Mouse (Mus musculus) heart, embryonic 15.5 days (tissue): ENCODE data around the gene Lrrc73. TPM values are rescaled to one million over a fixed set of nuclear protein-coding genes. Genes with fewer than 3 reads are reported as not detected.

Source experiments
- ATAC-seq: fragments of 200-750 bp; cut with Nextera tagmentation; replicated peaks from 2 replicates; pipeline ENCODE4 v1.8.0; 2017; ENCODE audit warnings: low read depth, moderate TSS enrichment; ENCODE audit not compliant: insufficient number of reproducible peaks, insufficient read depth, low FRiP score
- H3K27ac ChIP-seq: fragments of 300-500 bp; sonication (generic); 2 replicates; pipeline ENCODE4 v1.5.1; 2015; ENCODE audit warnings: mild to moderate bottlenecking, inconsistent platforms
- H3K27me3 ChIP-seq: fragments of 300-500 bp; sonication (generic); 2 replicates; pipeline ENCODE4 v1.6.1; 2015; ENCODE audit warnings: inconsistent platforms
- H3K36me3 ChIP-seq: fragments of 300-500 bp; sonication (generic); 2 replicates; pipeline ENCODE4 v1.6.1; 2015; ENCODE audit warnings: mild to moderate bottlenecking, inconsistent platforms
- H3K4me1 ChIP-seq: fragments of 300-500 bp; sonication (generic); replicated peaks from 2 replicates; pipeline ENCODE4 v1.6.1; 2015; ENCODE audit warnings: inconsistent platforms
- H3K4me2 ChIP-seq: fragments of 300-500 bp; sonication (generic); 2 replicates; pipeline ENCODE4 v1.6.1; 2015; ENCODE audit warnings: inconsistent platforms, mild to moderate bottlenecking, moderate library complexity
- H3K4me3 ChIP-seq: fragments of 300-500 bp; sonication (generic); 2 replicates; pipeline ENCODE4 v1.5.1; 2015; ENCODE audit warnings: mild to moderate bottlenecking, inconsistent platforms
- H3K9ac ChIP-seq: fragments of 300-500 bp; sonication (generic); 2 replicates; pipeline ENCODE4 v1.6.1; 2015; ENCODE audit warnings: mild to moderate bottlenecking, inconsistent platforms
- H3K9me3 ChIP-seq: fragments of 300-500 bp; sonication (generic); replicated peaks from 2 replicates; pipeline ENCODE4 v1.6.1; 2016; ENCODE audit warnings: inconsistent platforms
- WGBS: fragments of 180-500 bp; shearing (Covaris S2); methylation state at CpG from one replicate; pipeline ENCODE4 v1.1.7; 2015; ENCODE audit warnings: mixed read lengths; 5-methylcytosine and 5-hydroxymethylcytosine counted together
- microRNA counts: library from miRNA; unstranded; fragments of <30 nt; microRNA quantifications from one replicate; lab custom pipeline; 2016
- microRNA-seq: library from miRNA; unstranded; fragments of <30 nt; microRNA quantifications from one replicate; pipeline ENCODE4, GENCODE M21; 2016
- polyA plus RNA-seq: library from polyadenylated mRNA; unstranded; fragments of >200 nt; fragmentation: Nextera tagmentation; extraction: Ambion mirVana; gene quantifications from 2 replicates; pipeline ENCODE4 v1.2.1, GENCODE M21; 2015

The Lrrc73 gene
- polyA plus RNA-seq, 1 experiment from 2014 or later: 0.47 TPM

DNA sequence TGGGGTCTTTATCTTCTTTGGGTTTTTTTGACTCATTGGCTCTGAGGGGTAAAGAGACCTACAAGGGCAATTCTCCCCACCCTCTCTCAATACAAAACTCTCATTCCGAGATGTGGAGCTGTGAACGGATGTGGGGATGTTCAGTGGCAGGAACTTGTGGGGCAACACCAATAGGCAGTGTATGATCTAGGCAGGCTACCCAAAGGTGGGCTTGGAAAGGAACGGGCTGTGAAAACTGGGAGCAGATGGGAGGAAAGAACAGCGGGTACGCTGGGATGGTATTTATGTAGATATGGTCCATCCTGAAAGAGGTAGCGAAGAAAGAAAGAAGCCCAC lies 43.7 kb downstream of the Lrrc73 start:
- H3K9me3 ChIP-seq: no peaks in the 10 kb centered on the region
- H3K36me3 ChIP-seq: no peaks in the 10 kb centered on the region
- peak overlapping the region; percentile 66 for H3K4me3 ChIP-seq
- peak overlapping the region; percentile 66 for H3K9ac ChIP-seq
- peaks cover 17% of the 10 kb centered on the region for H3K4me1 ChIP-seq
- WGBS: 11% methylated on average over 6 of the region's 6 CpGs
- H3K27ac ChIP-seq: no peak overlapping the region
- no peak for ATAC-seq
- H3K27me3 ChIP-seq: peaks cover 69% of the 10 kb centered on the region
- H3K4me2 ChIP-seq: peak overlapping the region; percentile 100

DNA sequence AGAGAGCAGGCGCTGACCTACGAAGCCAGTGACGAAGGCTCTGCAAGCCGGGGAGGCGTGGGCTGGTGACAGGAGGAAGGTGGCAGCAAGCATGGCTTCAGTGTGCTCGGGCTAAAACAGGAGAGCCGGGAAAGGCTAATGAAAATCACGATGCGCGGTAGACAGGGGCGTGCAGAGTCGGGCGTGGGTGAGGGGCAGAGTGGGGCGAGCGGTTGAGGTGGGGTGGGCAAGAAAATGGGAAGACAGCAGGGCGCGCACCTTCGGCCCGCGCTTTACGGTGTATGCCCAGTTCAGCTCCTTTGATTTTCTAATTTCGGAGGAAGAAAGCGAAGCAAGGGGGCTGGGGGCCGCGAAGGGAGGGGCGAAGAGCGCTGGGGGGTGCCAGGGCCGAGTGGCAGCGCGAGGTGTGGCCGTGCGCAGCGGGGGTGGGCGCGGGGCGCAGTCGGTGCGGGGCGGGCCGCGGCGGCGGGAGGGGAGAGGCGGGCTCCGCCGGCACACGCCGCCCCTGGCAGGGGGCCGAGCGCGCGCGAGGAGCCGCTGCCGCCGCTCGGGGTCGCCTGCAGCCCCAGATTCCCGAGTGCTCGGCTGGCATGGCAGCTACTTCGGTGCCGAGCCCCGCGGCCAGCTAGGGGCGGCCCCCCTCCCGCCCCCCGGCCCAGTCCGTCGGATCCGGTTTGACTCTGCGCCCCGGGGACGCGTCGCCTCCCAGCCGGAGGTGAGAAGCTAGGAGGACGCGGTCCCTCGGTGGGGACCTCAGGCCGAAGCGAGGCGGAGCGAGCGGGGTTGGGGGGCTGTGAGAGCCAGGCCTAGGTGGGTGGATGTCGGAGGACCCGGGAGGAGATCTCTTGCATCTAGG lies 44.3 kb downstream of the Lrrc73 start, which contains the start of gene Dlk2:
TSS of gene Dlk2 (plus strand) at position 58 of the 856 bp plus-strand sequence.
- Histone ChIP-seq H3K9me3 (no peaks in the 10 kb centered on the region), H3K27ac (no peak within 1 kb of the TSS), H3K27me3 (peaks cover 69% of the 10 kb centered on the region), H3K4me3 (peak within 1 kb of the TSS; percentile 66), H3K4me1 (peaks cover 17% of the 10 kb centered on the region), H3K9ac (peak within 1 kb of the TSS; percentile 66), H3K4me2 (peak within 1 kb of the TSS; percentile 100), H3K36me3 (no peaks in the 10 kb centered on the region)
- ATAC-seq: peak; percentile 18; the same call in 1 of the 2 replicates
- WGBS: under 1% methylated on average over 78 of the region's 86 CpGs

DNA sequence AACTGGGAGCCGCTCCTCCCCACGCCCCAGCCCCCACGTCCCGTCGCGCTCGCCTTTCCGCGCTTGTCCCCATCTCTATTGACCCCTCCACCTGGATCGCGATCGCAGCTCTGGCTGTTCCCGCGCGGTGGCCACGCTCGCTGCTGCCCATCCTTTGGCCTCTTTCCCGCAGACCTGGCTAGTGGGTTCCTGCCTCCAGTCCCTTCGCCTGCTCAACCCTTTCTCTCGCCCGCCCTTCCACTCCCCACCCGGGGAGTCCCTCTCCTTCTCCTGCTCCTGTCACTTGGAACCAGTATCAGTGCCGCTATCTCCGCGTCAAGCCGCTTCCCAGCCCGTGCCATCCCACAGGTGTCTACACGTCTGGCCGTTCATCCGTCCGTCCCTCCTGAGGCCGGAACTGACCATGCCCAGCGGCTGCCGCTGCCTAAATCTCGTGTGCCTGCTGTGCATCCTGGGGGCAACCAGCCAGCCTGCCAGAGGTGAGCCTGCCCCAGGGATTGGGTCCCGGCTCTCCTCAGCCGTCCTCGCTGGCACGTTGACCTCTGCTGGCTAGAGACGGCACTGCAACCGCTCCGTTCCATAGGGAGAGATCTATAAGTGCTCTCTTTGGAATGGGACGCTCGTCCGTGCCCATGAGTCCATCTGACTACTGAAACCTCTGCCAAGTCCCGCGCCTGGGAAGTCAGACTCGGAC lies 45.0 kb downstream of the Lrrc73 start:
- Histone ChIP-seq H3K9ac (peak overlapping the region; percentile 66), H3K4me3 (peak overlapping the region; percentile 66), H3K9me3 (no peaks in the 10 kb centered on the region), H3K4me2 (peak overlapping the region; percentile 100), H3K27me3 (peaks cover 63% of the 10 kb centered on the region), H3K36me3 (no peaks in the 10 kb centered on the region), H3K4me1 (peaks cover 17% of the 10 kb centered on the region), H3K27ac (no peak overlapping the region)
- ATAC-seq: peak; percentile 55; the same call in 1 of the 2 replicates
- WGBS: under 1% methylated on average over 48 of the region's 48 CpGs

DNA sequence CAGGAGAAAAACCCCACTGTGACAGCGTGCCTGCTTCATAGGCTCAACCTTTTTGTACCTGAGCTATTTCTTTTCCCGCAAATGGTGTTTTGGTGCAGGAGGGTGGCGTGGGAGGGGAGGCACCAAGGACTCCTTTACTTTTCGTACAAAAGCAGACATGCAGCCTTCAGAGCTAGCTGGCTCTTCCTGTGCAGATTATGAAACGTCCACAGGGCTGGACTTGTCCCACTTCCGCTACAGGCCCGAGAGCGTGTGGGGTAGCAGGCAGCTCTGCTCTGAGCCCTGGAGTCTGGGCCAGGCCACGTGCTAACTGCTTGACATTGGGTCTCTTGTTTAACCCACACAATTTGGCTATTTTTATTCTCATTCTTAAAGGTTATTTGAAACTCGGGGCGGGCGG lies 48.6 kb downstream of the Lrrc73 start:
- Histone ChIP-seq H3K4me2 (no peak overlapping the region), H3K27me3 (peaks cover 35% of the 10 kb centered on the region), H3K27ac (no peak overlapping the region), H3K9me3 (no peaks in the 10 kb centered on the region), H3K4me1 (peaks cover 17% of the 10 kb centered on the region), H3K36me3 (no peaks in the 10 kb centered on the region), H3K4me3 (no peak overlapping the region), H3K9ac (no peak overlapping the region)
- no peak for ATAC-seq
- WGBS: 65% methylated on average over 12 of the region's 12 CpGs

DNA sequence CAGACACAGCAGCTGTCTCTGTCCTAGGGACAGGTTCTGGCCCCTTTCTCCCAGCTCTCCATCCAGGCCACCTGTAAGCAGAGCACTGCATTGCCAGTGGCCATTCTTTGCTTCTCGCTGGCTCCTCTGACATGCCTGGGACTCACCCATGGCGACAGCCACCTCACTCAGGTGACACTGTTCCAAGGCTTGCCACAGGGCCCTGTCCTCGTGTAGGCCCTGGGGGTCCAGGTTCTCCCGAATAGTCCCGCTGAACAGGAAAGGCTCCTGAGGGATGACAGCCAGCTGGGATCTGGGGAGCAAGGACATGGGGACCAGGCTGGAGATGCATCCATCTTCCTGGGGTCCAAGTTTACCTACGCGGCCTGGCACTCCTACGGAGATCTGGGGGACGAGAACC lies 50.9 kb downstream of the Lrrc73 start:
- WGBS: 92% methylated on average over 9 of the region's 9 CpGs
- H3K4me3 ChIP-seq: no peak overlapping the region
- H3K4me1 ChIP-seq: no peaks in the 10 kb centered on the region; the same call in 1 of the 2 replicates
- no peaks in the 10 kb centered on the region for H3K9me3 ChIP-seq
- H3K4me2 ChIP-seq: no peak overlapping the region
- no peak overlapping the region for H3K27ac ChIP-seq
- ATAC-seq: no peak
- no peak overlapping the region for H3K9ac ChIP-seq
- no peaks in the 10 kb centered on the region for H3K36me3 ChIP-seq
- peaks cover 13% of the 10 kb centered on the region for H3K27me3 ChIP-seq

MicroRNAs within 50 kb of the gene (microRNA counts, 519-probe panel; counts per million panel counts)
- microRNA mmu-miR-693-3p (lab: Ali Mortazavi, UCI): not detected
- not detected for microRNA mmu-miR-693-5p (lab: Ali Mortazavi, UCI)

Small RNA genes lying within 50 kb of the gene (microRNA-seq; reads per million reads assigned to microRNA genes)
- 0.84 reads per million for gene Mir693

Other genes starting within 250 kb of the Lrrc73 start
- 6.0 and 7.4 TPM in 2 replicates for gene Vegfa, start 221.2 kb upstream of the Lrrc73 start, polyA plus RNA-seq
- gene Mrps18a, start 142.5 kb upstream of the Lrrc73 start, polyA plus RNA-seq: 118 and 121 TPM in 2 replicates
- 5.8 and 6.9 TPM in 2 replicates for gene Rsph9, start 109.3 kb upstream of the Lrrc73 start, polyA plus RNA-seq
- gene Mad2l1bp, start 100.0 kb upstream of the Lrrc73 start, polyA plus RNA-seq: 31.4 and 34.4 TPM in 2 replicates
- gene Gtpbp2, start 92.5 kb upstream of the Lrrc73 start, polyA plus RNA-seq: 33.8 and 36.8 TPM in 2 replicates
- gene Polh, start 50.9 kb upstream of the Lrrc73 start, polyA plus RNA-seq: 11.7 and 12.7 TPM in 2 replicates
- 15.1 and 22.0 TPM in 2 replicates for gene Xpo5, start 50.7 kb upstream of the Lrrc73 start, polyA plus RNA-seq
- 36.3 and 51.0 TPM in 2 replicates for gene Polr1c, start 5.5 kb upstream of the Lrrc73 start, polyA plus RNA-seq
- 72.1 and 97.8 TPM in 2 replicates for gene Yipf3, start 5.5 kb upstream of the Lrrc73 start, polyA plus RNA-seq
- 39.5 and 44.9 TPM in 2 replicates for gene Tjap1, start 29.5 kb downstream of the Lrrc73 start, polyA plus RNA-seq
- 0.49 and 1.7 TPM in 2 replicates for gene Dlk2, start 43.9 kb downstream of the Lrrc73 start, polyA plus RNA-seq
- 4.3 and 4.6 TPM in 2 replicates for gene Abcc10, start 74.8 kb downstream of the Lrrc73 start, polyA plus RNA-seq
- 6.4 and 6.5 TPM in 2 replicates for gene Zfp318, start 130.2 kb downstream of the Lrrc73 start, polyA plus RNA-seq
- 3.5 and 28.8 TPM in 2 replicates for gene Crip3, start 175.4 kb downstream of the Lrrc73 start, polyA plus RNA-seq
- 0.25 and 0.74 TPM in 2 replicates for gene Slc22a7, start 184.9 kb downstream of the Lrrc73 start, polyA plus RNA-seq
- 0.05 and 0.29 TPM in 2 replicates for gene Ttbk1, start 234.1 kb downstream of the Lrrc73 start, polyA plus RNA-seq
- gene Dnph1, start 243.2 kb downstream of the Lrrc73 start, polyA plus RNA-seq: 23.1 and 27.6 TPM in 2 replicates